In the genomic region with DNA sequence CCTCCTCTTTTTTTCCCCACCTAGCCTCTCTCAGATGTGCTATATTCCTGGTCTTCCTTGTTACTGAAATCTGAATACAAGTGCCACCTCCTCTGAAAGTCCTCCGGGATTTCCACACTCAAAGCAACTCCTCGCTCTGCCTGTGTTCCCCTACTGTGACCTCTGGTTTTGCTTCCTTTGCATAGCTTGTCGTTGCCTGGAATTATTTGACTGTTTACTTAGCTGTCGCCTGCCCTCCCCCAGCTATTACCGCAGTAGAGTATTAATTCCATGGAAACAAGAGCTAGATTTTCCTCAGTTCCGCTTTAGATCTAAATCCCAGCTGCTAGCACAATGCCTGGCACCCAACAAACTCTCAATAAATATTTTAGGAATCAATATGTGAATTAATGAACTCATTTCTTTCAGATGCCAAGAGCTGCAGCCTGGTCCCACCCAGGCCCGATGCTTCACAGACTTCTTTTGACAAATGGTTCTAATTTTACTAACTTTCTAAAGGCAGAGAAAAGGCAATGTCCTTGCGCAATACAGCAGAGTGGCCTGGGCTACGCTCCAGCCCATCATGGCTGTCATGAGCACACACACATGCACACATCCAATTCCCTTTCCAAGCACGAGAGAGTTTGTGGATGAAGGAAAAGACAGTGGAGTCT, we compare ENCODE assay signal across 11 mouse cellular contexts.
DNase-seq lines count a peak whose midpoint lies in the region; ATAC-seq lines count a peak whose summit lies in the region.
"Had no signal": no experiment of that assay in that cellular context is flagged by ENCODE, and none has a peak within 500 bp of the region (broad histone marks: within the 10 kb centered on the region; RNA-seq: fewer than 3 reads in every experiment).

No protein-coding gene starts in this region.

- peak; percentile 2 for DNase-seq in 3T3-L1 (ENCODE audit: low read depth, low spot score)
- DNase-seq in brain, adult 2 months (ENCODE audit: low read depth, low spot score): peak; percentile 41
- peak; percentile 39 to 40 for DNase-seq in layer of hippocampus, adult 8-10 months (ENCODE audit: low spot score in 2 of 2)
- no peak for DNase-seq in frontal cortex, postnatal 25 days (ENCODE audit: low spot score in 2 of 2)
- DNase-seq in adrenal gland, adult (ENCODE audit: inconsistent age in 2 of 2, low spot score in 1 of 2): no peak
- no peak for DNase-seq in cerebellum, postnatal 4 days (ENCODE audit: low spot score in 2 of 2)
- DNase-seq: adrenal gland, adult 2 months; kidney, adult 11 months; liver had no signal

- H3K4me1 ChIP-seq in hindbrain, embryonic 15.5 days (replicated peaks): peaks cover 11% of the 10 kb centered on the region; the same call in 1 of the 2 replicates
- H3K4me1 ChIP-seq in hindbrain, embryonic 12.5 days: no peaks in the 10 kb centered on the region

- H3K27me3 ChIP-seq in hindbrain, embryonic 15.5 days: no peaks in the 10 kb centered on the region
- no peaks in the 10 kb centered on the region for H3K27me3 ChIP-seq in hindbrain, embryonic 12.5 days

- H3K4me3 ChIP-seq in hindbrain, embryonic 15.5 days: no peak overlapping the region
- no peak overlapping the region for H3K4me3 ChIP-seq in hindbrain, embryonic 12.5 days

- H3K27ac ChIP-seq in hindbrain, embryonic 15.5 days (replicated peaks): no peak overlapping the region
- no peak overlapping the region for H3K27ac ChIP-seq in hindbrain, embryonic 12.5 days

- no peaks in the 10 kb centered on the region for H3K36me3 ChIP-seq in hindbrain, embryonic 15.5 days
- H3K36me3 ChIP-seq in hindbrain, embryonic 12.5 days: no peaks in the 10 kb centered on the region

- ATAC-seq in hindbrain, embryonic 15.5 days (ENCODE audit: low FRiP score, low read depth): peak; percentile 2; the same call in 1 of the 2 replicates
- ATAC-seq in hindbrain, embryonic 12.5 days (ENCODE audit: low FRiP score): no peak

- H3K9ac ChIP-seq in hindbrain, embryonic 15.5 days: no peak overlapping the region
- no peak overlapping the region for H3K9ac ChIP-seq in hindbrain, embryonic 12.5 days

- H3K4me2 ChIP-seq in hindbrain, embryonic 15.5 days: no peak overlapping the region
- H3K4me2 ChIP-seq in hindbrain, embryonic 12.5 days (replicated peaks): no peak overlapping the region

- 59% methylated on average over 10 of the region's 10 CpGs for WGBS in hindbrain, embryonic 15.5 days
- WGBS in hindbrain, embryonic 12.5 days: 62% methylated on average over 10 of the region's 10 CpGs

- no peaks in the 10 kb centered on the region for H3K9me3 ChIP-seq in hindbrain, embryonic 15.5 days
- H3K9me3 ChIP-seq in hindbrain, embryonic 12.5 days (replicated peaks): no peaks in the 10 kb centered on the region

Comparison
In these comparisons a context has a peak if more than half of its experiments do, and no peak if none do; other contexts are left out.
1. DNase-seq: peak in 3T3-L1 (single experiment), brain, adult 2 months (single experiment) and layer of hippocampus, adult 8-10 months (2 of 2); none in frontal cortex, postnatal 25 days (0 of 2), adrenal gland, adult (0 of 2) and cerebellum, postnatal 4 days (0 of 2).